Mouse (Mus musculus): ENCODE measurements around the gene Serpina12.

The Serpina12 gene

DNA sequence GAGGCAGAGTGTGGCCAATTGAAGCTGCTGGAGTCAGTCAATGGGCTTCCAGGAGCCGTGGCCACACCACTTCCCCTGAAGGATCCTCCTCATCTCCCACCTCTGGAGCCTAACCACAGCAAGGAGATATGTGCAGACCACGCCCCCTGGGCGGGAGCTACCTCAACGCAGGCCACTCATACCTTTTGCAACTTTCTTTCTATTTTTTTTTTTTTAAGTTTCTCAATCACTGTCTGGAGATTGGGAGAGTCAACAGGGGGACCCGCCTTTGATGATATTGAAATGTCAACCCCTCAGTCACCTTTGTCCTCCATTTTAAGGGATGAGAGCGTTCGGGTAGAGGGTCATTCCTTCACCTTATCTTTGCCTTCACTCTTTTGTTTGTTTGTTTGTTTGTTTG is at the start of gene Serpina12:
Serpina12 (minus strand) TSS at position 101 of the 400 bp plus-strand sequence.
- no peak for ATAC-seq (ENCODE audit: low TSS enrichment)

DNA sequence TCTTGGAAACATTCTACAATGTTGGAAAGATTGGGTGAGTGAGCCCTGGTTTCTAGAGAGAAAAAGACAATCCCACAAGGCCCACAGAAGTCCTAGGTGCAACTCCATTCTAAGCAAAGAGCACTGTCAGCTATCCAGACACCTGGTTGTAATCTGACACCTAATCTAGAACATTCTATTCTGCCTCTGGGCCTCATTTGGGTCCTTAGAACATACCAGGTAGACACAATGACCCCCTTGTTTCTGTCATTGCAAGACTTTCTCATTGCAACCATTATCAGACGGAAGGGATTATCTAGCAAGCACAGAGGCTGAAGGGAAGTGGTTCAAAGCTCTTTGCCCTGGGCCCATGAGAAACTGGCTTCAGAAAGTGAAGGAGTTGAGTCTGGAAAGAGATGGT is 47.1 kb upstream of the Serpina12 start:
- ATAC-seq (ENCODE audit: low TSS enrichment), result no peak

DNA sequence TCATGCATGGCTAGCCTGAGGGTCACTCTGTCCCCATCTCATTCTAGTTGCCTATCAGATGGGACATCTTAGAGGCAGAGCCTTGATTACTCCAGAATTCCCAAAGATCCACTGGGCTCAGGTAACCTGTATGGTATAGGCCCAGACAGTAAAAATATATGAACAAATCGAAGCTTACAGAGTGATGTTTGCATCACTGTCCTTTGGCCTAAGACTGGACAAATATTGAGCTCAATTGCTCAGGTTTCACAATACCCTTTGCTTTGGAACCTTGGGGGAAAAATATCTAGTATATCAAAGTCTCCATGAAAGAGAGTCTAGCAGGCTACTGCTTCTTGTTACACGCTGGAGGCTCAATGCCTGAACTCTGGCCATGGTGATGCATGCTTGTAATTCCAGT is 45.9 kb upstream of the Serpina12 start:
- no peak for ATAC-seq (ENCODE audit: low TSS enrichment)

DNA sequence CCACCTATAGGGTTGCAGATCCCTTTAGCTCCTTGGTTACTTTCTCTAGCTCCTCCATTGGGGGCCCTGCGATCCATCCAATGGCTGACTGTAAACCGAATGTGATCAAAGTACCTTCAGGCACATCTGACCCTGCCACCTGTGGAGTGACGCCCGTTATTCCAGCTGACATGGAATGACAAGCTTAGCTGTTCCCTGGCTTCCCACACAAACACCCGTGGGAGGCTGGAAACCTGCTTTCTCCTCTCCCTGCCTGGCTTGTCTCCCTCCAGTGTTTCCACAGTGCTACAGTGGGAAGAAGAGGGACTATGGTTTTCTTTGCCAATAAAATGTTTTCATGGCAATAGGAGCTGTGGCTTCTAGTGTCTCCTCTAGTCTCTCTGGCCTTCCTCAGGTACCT is 28.0 kb upstream of the Serpina12 start:
- ATAC-seq (ENCODE audit: low TSS enrichment), result 0 out of 2 replicates have a peak, but pooled peaks have one; percentile 53

DNA sequence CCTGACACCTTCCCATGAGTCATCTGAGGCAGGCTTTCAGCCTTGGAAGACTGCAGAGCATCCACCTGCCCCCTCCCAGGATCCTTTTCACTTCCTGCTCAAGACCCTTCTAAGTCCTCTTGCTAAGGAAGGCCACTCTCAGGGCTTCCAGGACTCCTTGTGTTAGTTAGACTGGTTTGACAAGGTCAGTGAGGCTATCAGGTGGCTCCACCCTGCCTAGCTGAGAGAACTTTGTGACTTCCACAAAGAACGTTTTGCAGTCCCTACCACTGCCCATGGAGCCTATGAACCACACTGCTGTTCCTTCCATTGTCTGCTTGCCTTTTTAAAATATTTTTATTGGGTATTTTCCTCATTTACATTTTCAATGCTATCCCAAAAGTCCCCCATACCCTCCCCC is 27.5 kb upstream of the Serpina12 start:
- ATAC-seq (ENCODE audit: low TSS enrichment), result no peak

DNA sequence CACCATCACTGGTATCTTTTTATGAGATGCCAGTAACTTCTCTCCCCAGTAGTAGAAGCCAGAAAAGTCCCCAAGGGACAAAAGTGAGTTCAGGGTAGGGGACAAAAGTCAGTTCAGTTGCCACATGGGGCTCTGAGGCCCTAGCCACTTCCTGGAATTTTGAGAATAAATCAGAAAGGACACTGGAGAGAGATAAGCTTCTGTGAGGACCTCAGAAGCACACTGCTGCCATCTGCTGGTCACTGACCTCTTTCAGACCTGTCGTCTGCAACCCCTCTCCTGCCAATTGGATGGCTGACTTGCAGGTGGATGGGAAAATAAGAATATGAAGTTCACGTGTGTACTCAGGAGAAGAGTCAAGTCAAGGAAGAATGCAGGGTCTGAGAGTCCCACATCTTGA is 25.4 kb upstream of the Serpina12 start:
- ATAC-seq (ENCODE audit: low TSS enrichment), result peak; percentile 65

DNA sequence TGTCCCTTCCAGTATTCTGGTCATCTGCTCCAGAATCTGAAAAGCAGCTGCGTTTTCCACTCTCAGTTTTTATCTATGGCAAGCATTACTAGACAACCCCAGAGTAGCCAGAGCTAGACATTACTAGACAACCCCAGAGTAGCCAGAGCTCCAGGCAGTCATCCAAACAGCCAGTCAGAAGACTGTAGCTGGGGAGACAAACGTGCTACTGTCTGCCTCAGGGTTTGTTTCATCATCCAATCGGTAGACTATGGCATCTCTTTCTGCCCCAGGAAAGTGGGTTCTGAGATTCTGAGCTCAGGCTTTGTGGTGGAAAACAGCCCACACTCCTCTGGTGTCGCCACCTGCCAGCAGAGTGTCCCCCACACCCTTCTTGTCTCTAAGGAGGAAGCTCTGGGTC is 23.3 kb upstream of the Serpina12 start:
- ATAC-seq (ENCODE audit: low TSS enrichment), result peak; percentile 88

DNA sequence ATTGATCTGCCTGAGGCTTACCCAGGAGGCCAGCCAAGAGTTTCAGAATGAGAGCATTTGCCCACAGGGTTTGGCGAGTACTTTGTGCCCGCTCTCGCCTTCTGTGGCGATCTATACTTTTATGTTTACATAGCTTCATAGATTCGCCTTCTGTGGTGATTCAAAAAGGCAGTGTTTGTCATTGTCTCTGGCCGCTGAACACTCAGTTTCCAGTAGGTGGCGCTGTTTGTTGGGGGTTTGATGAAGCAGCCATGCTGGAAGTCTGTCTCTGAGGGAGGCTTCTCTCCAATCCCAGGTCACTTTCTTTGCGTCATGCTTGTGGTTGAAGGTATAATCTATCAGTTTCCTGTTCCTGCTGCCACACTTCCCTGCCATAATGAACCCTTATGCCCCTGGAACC is 22.0 kb upstream of the Serpina12 start:
- no peak for ATAC-seq (ENCODE audit: low TSS enrichment)

DNA sequence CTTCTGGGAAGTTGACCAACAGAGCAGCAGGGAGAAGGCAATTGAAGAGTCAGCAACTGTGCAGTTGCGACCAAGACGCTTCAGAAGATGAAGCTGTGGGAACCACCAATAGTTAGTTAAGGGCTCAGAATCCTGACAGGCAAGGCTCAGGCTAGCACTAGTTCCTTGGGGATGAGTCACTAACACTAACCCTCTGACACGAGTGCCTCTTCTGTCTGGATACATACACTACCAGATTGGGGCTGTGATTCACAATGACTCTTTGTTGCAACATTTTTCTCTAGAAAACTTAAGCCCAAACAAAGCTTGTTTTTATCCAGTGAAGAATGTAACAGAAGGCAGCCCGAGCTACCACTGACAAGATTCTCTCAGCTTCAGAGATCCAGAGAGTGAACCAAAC is 20.8 kb upstream of the Serpina12 start:
- ATAC-seq (ENCODE audit: low TSS enrichment), result no peak

DNA sequence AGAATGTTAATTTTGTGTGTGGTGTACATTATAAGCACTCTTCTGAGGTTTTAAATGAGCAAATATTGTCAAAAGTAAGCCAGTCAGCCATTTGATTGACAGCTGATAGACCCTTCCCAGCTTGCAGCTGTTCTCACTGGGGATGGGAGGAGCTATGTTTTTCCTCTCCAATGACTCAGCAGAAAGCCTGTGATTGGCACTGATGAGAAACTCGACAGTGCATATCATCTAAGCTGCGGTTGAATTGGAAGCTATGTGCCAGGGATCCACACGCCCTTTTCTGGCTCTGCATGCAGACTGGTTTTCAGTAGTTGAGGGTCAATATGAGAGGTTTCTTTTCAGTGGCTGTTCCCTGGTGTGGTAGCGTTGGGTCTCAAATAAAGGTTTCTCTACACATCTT is 20.3 kb upstream of the Serpina12 start:
- ATAC-seq (ENCODE audit: low TSS enrichment), result no peak

DNA sequence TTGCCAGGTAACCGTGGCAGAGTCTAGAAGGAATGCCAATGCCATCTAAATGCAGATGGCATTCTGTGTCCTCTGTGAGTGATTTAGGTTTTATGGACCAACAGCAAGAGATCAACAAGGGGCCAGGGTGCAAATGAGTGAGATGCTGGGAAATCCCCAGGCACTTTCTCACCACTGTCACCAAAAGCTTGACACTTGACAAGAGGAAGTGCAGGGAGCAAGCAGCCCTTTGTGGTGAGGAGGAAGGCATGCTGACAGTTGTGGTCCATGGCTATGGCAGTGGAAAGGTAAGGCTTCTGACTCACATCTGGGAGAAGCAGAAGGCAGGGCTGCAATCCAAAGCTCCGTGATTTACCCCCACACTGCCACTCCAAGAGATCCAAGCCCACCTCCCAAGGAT is 17.6 kb upstream of the Serpina12 start:
- no peak for ATAC-seq (ENCODE audit: low TSS enrichment)

DNA sequence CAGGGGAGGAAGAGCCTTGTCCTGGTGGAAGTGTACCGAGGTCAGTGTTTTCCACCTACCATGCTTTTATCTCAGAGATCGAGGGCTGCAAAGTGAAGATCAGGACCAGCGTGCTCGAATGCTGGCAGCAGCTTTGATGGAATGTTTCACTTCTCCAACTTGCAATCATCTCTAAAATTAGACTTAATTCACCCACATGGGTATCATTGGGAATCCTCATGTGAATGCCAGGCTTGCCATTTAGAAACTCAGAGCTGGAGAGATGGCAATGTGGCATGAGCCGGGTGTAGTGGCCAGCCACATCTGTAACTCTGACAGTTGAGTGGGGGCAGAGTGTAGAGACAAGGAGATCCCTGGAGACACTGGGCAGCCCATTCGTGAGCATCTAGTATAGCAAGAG is 15.9 kb upstream of the Serpina12 start:
- peak; percentile 50 for ATAC-seq (ENCODE audit: low TSS enrichment)

DNA sequence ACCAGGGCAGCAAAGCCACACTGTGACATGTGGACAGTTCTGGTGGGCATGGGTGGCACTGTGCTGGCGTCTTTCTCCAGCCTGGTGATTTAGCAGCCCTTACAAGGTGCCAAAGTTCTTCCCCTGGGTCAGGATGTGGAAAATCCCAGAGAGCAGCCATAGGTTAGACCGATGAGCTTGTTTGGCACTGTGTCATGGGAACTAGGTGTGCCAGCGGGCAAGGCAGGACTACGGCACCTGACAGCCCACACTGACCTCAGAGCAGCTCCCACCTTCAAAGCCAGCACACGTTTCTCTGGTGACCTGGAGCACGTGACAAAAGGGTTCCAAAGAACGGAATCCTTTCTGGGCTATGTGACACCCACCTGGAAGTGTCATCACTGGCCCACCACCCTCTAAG is 13.3 kb upstream of the Serpina12 start:
- ATAC-seq (ENCODE audit: low TSS enrichment), result no peak

DNA sequence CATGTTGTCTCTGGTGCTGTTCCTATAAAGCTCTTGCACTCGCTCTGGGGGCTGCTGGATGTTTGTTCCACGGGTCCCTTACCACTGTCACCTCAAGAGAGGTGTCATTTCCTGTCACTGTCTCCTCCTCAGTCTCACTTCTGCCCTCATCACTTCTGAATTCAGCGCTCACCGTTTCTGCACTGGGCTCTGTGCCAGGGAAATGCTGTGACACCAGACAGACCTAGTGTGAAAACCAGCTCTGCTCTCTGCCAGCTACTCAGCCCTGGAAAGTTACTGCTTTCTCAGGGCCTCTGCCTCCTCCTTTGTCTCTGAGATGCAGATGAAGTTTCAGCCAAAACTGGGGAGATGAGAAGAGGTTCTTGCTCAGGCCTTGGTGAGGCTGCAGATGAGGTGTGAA is 12.8 kb upstream of the Serpina12 start:
- peak; percentile 88 for ATAC-seq (ENCODE audit: low TSS enrichment)

DNA sequence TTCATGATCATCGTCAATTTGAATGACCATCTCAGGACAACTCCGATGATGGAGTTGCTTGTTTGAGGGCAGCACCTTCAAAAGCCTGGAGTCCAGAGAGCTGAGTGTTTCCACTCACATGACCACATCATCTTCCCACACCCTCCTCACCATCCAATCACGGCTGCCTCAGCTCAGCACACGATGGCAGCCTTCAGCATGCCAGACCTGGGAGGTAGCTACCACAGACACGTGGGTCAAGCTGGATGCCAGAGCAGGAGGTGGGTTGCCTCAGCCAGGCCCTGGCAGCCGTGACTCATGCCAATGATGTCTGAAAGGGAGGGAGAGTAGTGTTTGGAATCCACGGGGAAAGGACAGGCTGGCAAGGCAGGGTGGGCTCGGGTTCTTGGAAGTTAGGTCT is 11.5 kb upstream of the Serpina12 start:
- no peak for ATAC-seq (ENCODE audit: low TSS enrichment)

DNA sequence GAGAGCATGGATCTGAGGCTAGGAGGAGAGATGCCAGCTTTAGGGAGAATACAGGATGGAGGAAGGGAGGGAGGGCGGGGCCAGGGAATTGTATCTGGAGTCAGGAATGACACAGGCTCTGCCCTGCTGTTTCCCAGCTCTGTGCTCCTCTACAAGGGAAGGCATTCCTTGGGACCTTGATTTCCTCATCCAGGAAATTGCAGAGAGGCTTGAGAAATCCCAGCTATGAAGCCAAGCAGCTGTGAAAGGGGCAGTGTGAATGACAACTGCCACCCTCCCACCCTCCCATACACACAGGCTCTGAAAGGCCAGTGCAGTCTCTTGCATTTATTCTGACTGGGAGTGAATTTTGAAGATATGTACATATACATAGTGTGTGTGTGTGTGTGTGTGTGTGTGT is 9.8 kb upstream of the Serpina12 start:
- ATAC-seq (ENCODE audit: low TSS enrichment), result no peak

DNA sequence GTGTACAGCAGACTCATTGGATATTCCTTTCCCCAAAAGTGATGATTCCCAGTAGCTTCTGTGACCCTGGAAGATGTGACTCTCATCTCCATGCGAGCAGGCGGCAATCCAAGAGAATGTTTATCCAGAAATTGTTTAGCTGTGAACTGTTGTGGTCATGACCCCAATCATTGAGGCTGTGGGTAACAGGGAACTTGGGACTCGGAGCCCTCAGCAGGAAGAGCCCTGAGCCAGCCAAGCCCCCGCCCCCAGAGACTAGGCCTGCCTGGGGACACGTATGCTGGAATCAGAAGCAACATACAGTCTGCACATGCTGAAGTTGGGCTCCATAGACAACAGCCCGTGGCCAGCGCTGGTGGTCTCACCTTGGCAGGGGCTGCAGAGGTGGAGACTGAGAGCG is 1.5 kb upstream of the Serpina12 start:
- ATAC-seq (ENCODE audit: low TSS enrichment), result no peak

DNA sequence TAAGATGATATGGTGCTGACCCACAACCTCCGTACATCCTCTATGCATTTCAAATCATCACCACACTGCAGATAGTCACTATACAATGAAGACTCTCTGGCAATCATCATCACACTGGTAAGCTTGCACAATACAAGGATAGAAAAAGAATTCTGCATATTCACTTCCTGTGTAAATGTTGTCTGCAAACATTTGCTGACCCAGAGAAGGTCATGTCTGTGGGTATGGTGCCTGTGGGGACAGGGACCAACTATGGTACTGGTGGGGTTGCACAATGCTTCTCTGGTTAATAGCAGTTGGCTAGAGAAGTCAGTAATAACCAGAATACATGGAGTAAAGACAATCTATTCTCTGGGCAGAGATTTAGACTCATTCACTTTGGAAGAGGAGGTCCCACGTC is 1.5 kb downstream of the Serpina12 start:
- ATAC-seq (ENCODE audit: low TSS enrichment), result no peak

DNA sequence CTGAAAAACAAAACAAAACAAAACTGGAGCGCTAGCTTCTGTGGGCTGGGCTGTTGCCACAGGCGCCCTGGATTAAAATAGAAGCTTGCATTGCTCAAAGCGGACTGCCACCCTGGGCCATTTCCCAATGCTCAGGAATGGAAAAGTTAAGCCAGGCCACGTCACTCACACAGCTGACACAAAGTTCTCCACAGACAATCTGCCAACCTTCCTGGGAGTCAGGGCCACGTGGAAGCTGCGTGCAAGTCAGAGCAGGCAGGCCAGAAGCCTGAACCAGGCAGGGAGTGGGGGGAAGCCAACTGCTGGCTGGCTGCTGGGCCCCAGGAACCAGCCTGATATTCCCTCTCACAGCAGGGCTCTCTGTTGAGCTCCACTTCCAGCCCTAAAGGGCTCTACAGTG is 2.8 kb downstream of the Serpina12 start:
- ATAC-seq (ENCODE audit: low TSS enrichment), result peak; percentile 47; the same call in 1 of the 2 replicates

DNA sequence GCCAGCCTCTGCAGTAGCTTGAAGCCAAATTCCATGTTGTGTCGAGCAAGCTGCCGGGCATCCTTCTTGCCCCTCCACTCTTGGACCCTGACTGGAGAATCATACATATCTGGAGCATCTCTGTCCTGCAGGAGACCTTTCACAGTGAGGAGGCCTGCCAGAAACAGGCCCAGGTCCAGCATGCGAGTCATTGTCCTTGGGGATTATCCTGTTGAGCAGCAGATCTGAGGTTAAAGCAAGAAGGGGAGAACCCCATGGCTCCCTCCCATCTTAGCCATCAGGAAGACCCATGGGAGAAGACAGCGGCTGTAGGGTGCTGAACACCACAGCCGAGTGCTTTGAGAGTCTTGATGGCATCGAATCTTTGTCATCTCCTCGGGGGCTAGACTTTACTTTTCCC is 6.1 kb downstream of the Serpina12 start:
- ATAC-seq (ENCODE audit: low TSS enrichment), result no peak

DNA sequence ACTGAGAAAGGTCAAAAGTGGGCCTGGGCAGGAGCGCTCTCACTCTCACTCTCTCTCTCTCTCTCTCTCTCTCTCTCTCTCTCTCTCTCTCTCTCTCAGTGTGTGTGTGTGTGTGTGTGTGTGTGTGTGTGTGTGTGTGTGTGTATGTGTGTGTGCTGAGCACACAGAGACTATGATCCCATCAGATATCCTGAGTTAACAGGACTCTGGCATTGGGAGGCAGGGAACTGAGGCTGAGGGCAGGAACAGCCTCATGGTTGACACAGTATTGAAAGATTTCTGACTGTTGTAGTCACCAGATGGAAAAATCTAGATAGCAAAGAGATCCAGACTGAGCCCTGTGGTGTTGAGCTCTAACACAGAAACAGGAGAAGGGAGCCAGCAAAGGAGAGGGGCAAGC is 10.5 kb downstream of the Serpina12 start:
- no peak for ATAC-seq (ENCODE audit: low TSS enrichment)

DNA sequence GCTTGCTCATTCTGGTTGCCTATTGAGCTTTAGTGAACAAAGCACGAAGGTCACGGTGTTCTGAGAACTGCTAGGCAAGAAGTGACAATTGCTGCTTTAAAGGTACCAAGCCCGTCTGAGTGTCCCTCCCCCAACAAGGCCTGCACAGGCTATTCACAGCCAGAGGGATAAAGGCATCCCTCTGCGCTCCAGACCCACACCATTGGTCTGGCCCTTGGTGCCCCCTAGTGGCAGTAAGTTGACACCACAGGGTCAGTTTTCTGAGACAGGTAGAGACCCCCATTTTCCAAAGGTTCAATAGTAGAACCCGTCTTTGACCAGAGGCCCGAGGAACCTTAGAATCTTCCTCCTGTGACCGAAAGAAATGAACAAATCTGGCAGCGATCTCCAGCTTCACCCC is 14.3 kb downstream of the Serpina12 start:
- ATAC-seq (ENCODE audit: low TSS enrichment), result no peak

DNA sequence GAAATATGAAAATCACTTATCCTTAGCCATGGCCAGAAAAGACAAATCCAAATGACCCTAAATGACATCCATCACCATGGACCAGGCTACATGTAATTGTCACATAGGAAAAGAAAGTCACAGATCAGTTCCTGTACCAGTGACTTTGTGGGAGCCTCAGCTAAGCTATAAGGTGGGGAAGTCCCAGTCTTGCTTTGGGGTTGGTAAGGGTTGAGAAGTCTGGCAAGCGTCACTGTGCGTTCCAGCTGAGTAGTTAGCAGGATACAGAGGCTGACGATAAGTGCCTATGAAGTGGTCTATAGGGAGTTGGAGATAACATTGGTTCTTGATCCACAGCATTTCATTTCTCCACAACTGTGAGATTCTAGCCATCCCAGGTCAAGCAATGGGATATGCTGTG is 29.0 kb downstream of the Serpina12 start:
- ATAC-seq (ENCODE audit: low TSS enrichment), result no peak

DNA sequence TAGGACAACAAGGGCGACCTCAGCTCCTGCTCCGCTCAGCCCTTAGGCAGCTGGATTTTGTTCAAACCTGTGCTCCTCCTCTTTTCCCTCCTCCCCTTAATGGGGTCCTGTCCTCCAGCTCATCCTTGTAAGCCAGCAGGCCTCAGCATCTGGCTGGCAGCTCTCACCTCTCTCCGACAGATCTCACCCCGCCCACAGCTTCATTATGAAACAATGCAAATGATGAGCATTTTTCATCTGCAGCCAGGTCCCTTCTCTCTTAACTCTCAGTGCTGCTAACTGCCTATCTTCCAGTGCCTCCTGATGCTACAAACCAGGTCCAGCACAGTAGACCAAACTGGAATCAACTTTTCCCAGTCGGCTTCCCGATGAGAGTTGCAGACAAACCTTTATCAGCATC is 30.6 kb downstream of the Serpina12 start, which contains the start of gene Serpina9:
Serpina9 (minus strand) TSS at position 136 of the 400 bp plus-strand sequence.
- ATAC-seq (ENCODE audit: low TSS enrichment), result peak; percentile 82

DNA sequence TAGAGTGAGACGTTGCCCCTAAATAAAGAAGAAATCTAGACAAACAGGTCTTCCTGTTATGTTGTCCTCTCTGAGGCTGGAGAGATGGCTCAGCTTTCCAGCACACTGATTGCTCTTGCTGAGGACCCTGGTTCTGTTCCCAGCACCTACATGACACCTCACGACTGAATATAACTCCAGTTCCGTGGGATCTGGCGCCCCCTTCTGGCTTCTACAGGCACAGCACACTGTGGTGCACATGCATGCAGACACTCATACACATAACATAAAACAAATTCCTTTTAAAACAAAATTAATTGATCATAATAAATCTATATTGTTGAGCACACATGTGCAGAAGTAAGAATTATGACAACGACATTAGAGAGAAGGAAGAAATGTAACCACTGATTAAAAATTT is 39.6 kb downstream of the Serpina12 start:
- no peak for ATAC-seq (ENCODE audit: low TSS enrichment)

Data from frontal cortex, adult (tissue).